Mouse (Mus musculus) heart, postnatal 4 days (tissue): ENCODE results near the gene Wnt5a. TPM values are rescaled to one million over a fixed set of nuclear protein-coding genes. Genes with fewer than 3 reads are reported as not detected.

ENCODE experiments used
- DNase-seq: peaks from one replicate; pipeline ENCODE4 v3.0.0; 2021
- total RNA-seq, 2 experiments: library from RNA; stranded (reverse); gene quantifications; 2 replicates each; pipeline ENCODE4 v1.2.3; 2021

Gene Wnt5a
- total RNA-seq, 2 experiments from 2014 or later: 12.7 to 13.5 TPM

DNA sequence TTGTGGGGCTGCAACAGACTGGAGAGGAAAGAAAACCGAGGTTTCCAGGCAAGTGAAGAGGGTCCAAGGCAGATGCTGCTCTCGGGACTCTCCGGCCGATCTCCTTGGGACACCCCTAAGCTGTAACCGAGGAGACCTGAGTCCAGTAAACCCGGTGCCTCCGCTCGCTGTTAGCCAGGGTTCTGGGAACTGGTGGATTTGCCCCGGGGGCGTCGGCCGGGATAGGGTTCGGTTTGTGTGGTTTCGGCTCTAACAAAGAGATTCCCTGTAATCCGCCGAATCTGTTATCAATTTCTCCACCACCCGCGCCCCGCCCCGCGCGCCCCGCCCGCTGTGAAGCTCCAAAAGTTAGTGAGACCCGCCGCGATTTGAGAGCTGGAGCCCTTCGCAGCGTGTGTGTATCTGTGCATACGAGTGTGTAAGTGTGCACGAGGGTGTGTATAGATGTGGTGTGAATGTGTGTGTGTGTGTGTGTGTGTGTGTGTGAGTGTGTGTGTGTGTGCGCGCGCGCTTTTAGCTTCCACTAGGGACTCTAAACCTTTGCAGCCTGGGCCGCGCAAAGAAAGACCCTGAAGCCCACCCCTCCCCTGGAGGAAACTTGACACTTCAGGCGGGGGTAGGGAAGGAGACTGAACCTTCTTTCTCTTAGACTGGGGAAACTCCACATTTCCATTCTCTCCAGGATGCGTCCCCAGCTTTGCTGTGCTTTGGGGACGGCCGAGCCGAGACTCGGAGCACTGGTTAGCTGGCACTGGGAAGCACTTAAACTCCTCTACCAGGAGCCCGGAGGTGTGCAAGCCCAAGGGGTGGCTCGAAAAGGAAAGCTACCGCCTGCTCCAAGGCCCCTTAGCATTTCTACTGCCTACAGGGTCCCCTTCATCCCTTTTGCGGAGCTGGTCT, 5.1 kb downstream of the Wnt5a start:
- peak; percentile 17 for DNase-seq

DNA sequence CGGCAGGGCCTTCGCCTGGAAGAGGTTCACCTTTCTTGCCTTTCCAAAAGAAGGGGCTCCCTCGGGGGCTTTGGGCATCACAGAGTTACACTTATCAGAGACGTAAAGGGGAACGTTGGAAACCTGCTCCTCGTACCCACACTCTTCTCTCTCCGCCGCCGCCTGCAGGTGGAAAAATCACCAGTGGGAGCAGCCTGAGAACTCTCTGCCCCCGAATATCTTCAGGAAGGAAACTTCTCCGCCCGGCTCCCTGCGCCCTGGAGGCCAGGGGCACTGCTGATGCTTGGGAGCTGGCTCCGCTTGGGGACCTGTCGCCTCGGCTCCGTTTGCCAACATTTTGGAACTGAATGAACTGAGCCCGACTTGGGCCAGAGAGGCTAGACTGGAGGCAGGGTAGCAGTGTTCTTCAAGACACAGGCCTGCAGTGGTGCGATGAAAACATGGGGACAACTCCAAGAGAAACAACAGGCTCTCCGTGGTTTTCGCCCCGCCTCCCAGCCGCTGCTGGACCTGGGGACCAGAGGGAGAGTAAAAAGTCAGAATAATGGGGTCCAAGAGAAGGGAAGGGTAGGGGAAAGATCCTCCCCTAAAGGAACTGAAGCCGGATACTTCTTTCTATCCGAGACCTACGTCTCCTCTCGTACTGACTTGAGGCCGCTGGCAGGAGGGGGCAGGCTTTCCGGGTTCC, 5.9 kb downstream of the Wnt5a start:
- peak; percentile 21 for DNase-seq

DNA sequence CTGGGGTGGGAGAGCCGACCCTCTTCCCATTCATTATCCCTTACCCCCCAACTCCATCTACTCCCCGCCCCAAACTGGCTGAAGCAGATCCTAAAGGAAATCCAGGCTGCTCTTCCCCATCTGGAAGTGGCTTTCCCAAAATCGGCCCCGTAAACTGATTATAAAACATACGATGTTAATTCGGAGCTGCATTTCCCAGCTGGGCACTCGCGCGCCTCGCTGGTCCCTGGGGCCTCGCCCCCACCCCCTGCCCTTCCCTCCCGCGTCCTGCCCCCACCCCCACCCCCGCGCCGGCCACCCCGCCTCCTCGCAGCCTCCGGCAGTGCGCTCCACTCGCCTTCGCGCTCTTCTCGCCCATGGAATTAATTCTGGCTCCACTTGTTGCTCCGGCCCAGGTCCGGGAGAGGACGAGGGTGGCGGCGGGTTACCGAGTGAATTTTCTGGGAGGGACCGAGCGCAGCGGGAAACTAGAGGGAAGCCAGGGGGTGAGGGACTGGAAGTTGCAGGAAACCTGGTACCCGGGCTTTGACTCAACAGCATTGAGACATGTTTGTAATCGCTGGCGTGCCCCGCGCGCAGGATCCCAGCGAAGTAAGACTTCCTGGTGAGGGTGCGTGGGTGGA, 6.6 kb downstream of the Wnt5a start:
- DNase-seq: peak; percentile 32

DNA sequence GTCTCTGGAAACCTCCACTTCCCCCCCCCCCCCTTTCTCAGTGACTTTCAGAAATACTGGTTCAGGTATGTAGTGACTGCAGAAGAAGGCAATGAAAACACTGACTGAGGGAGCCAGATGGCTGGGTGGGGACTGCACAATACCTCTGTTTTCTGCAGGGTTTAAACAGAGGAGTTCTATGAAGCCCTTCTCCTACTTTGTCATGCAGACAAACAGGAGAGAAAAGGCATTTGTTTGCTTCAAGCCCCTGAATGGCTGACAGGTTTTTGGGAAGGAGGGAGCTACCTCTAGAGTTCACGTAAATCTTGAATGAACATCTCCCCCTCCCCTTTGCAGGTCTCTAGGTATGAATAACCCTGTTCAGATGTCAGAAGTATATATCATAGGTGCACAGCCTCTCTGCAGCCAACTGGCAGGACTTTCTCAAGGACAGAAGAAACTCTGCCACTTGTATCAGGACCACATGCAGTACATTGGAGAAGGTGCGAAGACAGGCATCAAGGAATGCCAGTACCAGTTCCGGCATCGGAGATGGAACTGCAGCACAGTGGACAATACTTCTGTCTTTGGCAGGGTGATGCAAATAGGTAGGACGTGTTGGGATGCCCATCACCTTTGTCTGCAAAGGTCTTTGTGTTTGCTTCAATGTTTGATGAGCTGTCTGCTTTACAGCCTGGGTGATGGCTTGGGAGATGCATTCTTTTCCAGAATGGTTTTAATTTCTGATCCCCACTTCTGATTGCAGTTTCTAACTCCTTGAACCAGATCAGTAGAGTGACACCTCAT, 8.4 kb downstream of the Wnt5a start:
- no peak for DNase-seq

DNA sequence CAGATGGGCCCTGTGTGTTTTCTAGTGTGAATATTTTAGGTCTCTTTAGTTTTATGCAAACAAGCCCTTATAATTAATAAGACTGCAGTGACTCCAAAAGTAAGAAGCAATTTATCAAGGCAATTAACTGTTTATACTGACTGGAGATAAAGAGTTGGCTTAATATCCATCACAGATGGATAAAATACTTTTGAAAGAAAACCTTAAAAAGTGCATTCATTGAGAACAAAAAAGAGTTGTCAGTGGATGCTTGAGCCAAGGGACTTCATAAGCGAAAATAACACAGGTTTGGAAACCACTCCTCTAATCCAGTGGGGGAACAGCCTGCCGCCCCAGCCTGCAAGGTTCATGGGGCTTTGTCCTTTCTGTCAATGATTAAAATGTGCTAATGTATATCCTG, 9.6 kb downstream of the Wnt5a start:
- no peak for DNase-seq

DNA sequence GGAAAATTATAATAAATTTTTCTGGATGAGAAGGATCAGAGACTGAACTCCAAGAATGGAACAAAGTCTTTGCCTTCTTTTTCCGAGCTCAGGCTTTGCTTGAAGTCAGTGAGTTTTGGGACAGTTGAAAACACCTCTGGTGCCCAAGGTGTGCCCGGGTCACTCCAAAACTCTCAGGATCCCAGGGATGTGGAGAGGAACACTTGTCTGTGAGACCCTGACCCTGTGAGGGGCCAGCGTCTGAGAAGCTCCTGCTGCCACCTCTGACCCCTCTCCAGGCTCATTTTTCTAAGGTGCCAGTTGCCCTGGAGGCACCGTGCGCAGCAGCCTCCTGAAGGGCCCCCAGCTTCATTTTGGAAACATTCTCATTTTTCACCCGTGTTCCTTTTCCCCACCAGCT, 10.8 kb downstream of the Wnt5a start:
- no peak for DNase-seq

DNA sequence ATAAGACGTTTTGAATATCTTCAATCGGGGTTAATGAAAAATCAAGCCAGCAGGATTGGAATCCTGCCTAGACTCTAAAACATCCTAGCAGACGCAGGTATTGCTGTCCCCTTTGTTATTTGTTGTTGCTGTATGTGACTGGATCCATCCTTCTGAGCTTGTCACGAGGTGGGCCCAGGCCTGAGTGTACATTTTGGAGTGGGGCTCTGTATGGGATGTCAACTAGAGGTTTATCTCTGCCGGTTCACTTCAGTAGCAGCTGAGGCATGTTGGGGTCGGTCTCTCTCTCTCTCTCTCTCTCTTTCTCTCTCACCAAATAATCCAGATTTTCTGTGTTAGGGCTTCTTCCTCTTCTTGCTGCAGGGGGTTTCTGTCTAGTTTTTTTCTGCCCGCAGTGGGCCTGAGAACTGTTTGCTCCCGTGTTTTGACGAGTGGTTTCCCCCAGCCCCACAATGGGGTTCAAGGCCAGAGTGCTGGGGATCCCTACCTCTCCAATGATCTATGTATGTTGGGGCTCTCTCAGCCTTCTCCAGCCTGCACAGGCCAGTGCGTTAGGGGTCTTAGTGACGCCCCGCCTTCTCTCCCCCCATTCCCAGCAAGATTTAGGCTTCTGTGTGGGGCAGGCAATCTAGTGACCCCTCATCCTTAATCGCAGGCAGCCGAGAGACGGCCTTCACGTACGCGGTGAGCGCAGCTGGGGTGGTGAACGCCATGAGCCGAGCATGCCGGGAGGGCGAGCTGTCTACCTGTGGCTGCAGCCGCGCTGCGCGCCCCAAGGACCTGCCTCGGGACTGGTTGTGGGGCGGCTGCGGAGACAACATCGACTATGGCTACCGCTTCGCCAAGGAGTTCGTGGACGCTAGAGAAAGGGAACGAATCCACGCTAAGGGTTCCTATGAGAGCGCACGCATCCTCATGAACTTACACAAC, 13.3 kb downstream of the Wnt5a start:
- no peak for DNase-seq

DNA sequence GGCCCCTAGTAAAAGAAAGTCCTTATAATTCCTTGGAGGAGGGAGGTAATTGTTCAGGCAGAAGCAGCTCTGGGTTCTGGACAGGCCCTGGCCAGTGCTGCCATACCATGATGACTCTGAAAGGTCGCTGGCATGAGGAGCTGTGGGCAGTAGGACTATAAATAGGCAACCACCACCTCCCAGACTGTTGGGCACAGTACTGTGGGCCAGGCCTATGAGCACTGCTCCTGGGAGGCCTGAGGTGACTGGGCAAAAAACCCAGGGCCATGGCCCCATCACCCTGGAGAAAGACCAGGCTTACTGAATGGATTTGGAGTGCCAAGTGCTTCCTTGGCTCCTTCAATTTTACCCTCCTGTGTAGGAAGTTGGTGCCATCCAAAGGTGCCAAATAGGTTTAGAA, 16.6 kb downstream of the Wnt5a start:
- DNase-seq: no peak

DNA sequence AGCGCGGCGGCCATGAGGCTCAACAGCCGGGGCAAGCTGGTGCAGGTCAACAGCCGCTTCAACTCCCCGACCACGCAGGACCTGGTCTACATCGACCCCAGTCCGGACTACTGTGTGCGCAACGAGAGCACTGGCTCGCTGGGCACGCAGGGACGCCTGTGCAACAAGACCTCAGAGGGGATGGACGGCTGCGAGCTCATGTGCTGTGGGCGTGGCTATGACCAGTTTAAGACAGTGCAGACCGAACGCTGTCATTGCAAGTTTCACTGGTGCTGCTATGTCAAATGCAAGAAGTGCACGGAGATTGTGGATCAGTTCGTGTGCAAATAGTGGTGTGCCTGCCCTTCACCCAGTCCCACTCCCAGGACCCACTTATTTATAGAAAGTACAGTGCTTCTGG, 18.1 kb downstream of the Wnt5a start:
- no peak for DNase-seq

DNA sequence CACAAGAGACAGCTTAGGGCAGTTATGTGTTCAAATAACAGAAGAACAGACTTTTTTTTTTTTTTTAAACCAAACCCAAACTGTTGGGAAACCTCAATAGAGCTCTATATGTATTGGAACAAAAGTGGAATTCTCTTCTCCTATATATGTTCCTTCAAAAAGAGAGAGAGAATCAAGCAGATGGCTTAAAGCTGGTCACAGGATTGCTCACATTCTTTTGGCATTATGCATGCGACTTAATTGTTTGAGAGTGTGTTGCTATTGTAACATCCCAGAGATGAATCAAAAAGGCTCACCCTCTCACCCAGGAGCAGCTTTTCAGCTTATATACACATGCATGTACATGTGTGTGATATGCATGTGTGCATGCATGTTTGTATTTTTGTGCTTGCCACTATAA, 21.0 kb downstream of the Wnt5a start:
- no peak for DNase-seq

DNA sequence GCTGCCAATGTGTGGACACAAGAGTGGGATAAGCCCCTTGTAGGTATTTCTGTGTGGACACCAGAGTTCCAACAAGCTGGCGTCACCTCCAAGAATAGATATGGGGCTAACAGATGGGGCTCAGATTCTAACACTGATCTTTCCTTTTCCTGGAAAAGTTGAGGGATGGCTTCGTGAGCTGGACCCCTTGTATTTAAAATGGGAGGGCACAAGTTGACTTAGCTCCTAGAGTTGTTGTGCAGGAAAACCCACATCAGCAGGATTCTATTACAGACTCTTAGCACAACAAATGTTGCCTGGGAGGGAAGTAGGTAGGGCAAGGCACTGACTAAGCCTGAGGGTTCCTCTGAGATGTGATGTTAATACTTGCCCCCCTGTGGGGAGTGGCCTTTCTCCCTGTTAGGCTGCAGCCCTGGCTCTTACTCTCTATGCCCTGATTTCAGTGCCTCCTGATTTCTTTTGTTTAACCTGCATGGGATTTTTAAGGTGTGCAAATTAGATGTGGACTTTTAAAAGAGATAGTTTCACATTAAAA, 23.7 kb downstream of the Wnt5a start:
- DNase-seq: no peak

DNA sequence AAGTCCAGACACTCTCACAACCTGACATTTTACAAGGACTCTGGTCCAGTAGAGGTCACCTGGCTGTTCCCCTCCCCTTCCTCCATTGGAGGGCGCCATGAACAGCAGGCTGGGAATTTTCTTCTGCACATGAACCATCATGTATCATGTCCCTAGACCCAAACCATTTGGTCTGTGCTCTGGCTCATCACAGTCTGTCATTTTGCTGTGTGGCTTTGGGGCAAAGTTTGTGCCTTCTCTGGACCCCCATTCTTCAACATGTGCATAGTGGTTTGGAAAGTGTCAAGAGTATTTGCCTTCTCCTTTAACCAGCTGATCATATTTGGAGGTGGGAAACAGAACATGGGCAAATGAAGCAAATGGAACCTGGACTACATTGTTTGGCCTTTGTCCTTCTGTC, 27.0 kb downstream of the Wnt5a start:
- no peak for DNase-seq

DNA sequence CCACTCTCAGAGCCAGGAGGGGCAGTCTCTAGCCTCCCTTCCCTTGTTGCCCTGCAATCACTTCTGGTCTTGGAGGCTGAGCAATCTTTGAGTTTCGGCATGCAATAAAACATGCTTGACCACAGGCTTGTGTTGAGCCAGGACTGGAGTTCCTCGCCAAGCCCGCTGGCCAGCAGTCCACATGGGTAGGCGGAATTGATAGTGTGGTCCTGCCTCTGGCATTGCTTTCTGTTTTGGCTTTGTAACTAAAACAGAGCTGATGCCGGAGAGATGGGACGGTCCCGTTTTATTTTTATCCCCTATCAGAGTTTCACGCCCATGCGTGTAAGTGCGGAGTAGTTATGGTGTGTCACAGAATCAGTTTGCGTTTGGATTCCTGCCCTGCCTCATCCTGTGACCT, 28.4 kb downstream of the Wnt5a start:
- peak; percentile 69 for DNase-seq

DNA sequence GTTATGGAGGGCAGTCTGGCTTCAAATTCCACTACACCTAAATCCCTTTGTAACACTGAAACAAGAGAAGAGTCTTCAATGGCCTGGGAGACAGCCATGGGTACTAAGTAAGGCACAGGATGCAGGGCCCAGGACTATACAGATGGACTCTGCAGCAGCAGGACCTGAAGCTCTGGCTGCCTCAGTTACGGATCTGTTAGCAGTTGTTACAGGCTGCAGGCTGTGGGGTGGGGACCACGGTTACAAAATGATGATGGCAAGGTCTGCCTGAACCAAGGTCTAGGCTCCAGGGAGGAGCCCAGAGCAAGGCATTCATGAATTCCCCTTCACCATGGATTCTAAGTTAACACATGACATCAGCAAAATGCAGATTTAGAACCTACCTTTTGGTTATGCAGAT, 29.3 kb downstream of the Wnt5a start:
- no peak for DNase-seq

DNA sequence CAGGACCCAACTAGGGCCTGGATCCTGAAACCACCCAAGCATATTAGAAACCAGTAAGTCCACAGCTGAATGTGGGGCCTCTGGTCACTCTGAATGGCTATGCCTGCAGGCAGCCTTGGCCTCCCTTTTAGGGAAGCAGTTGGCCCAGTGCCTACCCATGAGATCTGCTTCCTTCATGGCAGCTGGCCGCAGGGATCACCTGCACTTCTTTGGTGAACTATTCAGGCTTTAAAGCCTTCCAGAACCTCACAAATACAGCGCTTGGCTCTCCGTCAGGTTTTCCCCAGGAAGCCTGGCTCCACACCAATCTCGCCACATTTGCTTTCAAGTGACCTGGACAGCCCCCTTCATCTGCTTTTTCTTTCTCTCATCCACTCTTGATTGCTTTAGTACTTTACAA, 31.3 kb downstream of the Wnt5a start:
- DNase-seq: peak; percentile 63

DNA sequence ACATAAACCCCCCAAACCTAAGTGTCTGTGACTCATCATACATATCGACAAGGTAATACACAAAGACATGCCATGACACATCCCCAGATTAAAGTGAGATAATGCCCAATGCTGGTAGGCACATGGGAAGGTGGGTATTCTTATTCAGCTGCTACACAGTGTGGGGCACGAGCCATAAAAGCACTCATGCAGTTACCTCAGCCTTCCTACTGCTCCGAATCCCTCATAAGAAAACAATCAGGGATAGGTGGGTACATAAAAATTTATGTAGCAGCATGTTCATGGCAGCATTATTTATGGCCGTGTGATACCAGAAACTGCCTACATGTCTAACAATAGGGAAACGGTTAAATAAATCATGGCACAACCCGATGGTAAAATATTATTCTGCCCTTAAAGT, 35.0 kb downstream of the Wnt5a start:
- DNase-seq: no peak

DNA sequence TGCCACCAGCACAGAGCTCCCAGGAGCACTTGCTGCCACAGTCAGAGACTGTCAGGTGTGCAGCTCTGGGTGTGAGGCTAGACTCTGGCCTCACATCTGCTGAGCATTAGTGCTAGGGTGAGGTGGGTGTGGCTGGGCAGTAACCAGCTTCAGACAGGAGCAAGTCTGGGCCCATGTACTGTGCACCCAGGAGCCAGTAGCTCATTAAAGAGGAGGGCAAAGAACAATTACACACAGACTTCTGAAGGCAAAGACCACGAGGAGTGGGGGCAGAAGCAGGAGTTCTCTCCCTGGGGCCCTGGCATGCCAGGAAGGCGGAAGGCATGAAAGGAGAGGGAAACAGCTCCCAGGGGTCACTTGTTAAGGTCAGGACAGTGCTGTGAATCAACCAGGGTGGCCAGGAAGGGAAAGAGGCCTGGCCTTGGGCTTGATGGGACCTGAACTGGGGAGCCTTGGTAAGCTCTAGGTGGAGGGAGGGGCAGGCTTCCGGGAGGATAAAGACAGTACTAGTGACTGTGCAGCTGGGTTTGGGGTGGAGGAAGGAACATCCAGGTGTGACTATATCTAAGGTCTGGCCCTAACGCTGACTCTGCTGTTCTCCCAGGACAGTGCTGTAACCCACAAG, 37.7 kb downstream of the Wnt5a start:
- DNase-seq: no peak

DNA sequence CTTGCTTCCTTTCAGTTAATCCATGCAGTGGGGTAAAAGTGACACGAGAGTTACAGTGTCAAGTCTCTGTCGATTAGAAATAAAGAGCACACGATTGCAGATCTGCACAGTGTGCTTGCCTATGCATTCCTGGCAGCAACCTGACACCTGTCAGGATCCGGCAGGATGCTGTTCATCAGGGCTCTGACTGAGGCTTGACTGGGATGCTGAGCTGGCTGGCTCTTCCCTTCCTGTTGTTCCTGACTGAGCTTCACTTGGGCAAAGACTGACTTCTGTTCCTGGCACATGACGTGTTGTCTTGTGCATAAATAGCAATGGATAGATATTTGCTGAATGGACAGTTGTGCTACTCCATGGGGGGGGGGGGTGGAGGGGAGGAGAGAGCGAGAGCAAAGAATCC, 57.3 kb downstream of the Wnt5a start:
- DNase-seq: no peak
